Mouse (Mus musculus): ENCODE results near the gene Ubap2. TPM values are rescaled to one million over a fixed set of nuclear protein-coding genes. Genes with fewer than 3 reads are reported as not detected.

The Ubap2 gene
- total RNA-seq, 2 experiments from 2014 or later, result 33.1 to 55.8 TPM

DNA sequence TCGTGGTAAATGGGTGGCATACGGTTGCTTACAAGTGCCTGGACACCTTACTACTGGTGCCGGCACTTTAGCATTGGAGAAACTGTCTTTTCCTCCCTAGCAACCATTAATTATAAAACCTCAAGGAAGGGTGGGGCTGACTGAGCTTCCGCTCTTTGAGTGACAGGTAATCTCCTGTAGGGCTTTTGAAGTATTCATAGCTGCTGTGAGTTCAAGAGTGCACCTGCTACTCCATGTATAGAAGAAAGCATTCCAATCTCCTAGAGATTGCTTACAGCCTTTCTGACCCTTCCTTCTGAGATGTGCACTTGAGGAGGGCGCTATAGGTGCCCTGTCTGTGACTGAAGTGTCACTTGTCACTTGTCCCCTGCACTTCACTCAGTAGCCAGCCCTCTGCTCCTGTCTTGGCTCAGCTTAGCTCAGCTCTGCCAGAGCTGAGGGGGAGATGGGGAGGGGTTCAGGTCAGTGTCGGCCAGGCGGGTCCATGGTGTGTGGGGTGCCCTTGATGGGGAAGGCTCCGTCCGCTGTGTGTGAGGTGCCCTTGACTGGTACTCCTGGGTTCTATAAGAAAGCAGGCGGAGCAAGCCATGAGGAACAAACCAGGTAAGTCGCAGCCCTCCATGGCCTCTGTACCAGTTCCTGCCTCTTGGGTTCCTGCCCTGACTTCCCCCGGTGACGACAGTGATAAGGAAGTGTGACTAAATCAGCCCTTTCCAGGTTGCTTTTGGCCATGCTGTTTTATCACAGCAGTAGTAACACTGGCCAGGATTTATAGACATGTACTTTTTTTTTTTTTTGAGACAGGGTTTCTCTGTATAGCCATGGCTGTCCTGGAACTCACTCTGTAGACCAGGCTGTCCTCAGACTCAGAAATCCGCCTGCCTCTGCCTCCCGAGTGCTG is 94.9 kb downstream of the Ubap2 start:
- ATAC-seq (replicated peaks; ENCODE audit: low FRiP score, poor library complexity, severe bottlenecking), result 0 out of 2 replicates have a peak, but pooled peaks have one; percentile 32

DNA sequence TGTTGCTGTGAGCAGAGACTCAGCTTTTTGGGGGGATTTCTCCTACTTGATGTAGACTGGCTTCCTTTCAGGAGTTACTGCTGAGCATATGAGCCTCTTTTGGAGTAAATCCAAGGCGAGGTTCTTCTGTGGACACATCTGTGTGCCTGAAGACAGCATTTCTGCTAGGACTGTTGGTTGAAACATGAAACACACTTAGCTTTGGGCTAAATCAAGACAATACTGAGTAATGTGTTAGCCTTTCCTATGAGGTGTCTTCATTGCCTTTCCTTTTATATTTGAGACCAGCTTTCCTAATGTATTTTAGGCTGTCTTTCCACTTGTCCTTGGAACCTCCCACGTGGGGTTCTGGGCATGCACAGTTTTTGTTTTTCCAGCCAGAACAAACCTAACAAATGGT is 100.3 kb downstream of the Ubap2 start:
- no peak for ATAC-seq (replicated peaks; ENCODE audit: low FRiP score, poor library complexity, severe bottlenecking)

DNA sequence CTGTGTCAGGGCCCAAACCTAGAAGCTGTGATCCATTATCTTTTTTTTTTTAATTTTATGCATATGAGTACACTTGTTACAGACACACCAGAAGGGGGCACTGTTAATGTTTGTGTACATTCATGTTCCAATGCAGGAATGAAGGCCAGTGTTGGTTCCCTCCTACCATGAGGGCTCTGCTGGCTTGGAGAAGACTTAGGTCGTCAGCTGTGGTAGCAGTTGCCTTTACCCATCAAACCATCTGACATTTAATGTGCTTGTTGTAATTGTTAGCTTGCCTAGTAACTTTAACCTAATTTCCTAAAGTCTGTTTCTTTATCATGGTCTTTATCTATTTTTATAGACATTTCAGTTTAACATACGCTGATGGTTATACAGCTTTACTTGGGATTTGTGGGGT is 104.0 kb downstream of the Ubap2 start:
- no peak for ATAC-seq (replicated peaks; ENCODE audit: low FRiP score, poor library complexity, severe bottlenecking)

DNA sequence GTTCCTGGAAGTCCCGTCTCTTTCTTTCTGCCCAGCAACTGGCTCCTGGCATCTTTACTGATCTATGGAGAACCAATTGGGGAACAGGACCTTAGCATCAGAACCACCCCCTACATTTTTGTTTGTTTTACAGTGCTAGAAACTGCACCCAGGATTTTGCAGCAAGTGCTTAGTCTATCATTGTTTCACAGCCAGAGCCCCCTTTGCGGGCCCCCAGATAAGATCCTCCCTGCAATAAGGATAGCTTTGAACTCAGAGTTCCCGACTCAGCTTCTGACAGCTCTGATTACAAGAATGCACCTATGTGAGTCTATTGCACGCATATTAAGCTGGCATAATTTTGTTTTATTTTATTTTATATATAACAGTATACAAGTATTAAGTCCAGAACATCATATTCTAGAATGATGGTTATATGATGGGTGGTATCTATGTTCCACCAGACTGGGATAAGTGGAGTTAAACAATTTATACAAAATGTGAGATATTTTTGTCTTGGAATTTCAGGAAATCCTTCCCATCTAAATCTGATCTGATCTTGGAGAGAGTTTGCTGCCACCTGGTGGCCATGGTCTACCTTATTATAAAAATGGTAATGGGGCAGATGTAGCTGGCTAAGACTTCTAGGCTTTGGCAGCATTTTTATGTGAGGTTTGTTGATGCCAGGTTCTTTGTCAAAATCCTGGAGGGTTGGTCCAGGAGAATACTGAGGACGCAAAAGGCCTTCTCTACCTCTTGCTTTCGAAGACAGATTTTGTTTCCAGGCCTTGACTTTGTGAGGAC is 109.1 kb downstream of the Ubap2 start:
- ATAC-seq (replicated peaks; ENCODE audit: low FRiP score, poor library complexity, severe bottlenecking), result peak; percentile 59; the same call in 1 of the 2 replicates

DNA sequence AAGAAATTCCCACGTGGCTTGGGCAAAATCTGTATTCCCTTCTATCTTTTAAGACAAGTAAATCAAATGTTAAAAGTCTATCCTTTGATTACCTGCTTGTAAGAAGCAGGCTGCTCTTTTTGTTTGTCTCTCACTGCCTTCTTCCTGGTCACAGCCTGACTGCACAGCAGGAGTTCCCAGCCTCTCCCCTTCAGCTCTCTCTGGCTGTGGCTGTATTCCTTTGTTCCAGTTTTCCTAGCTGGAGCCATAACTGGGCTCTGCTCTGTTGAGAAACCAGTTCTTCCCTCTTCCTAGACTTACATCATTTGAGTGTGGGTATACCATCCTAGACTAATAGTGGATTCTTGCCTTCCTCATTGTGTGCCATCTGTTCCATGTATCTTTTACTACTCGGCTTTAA is 110.0 kb downstream of the Ubap2 start:
- no peak for ATAC-seq (replicated peaks; ENCODE audit: low FRiP score, poor library complexity, severe bottlenecking)

DNA sequence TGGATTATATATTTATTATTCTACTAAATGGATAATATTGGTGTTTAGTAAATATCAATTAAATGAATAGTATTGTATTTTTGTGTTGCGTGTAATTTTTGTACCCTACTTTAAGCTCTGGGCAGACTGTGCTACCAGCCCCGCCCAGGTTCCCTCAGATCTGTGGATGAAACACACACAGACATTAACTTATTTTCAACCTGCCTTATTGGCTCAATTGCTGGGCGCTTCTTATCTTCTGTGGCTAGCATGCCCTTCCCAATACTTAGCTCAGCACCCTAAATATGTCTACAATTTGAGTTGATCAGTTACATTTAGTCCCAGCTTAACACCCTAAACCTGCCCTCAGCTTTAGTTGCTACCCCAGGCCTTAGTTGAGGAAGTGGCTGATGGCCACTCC is 113.7 kb downstream of the Ubap2 start:
- peak; percentile 78 for ATAC-seq (replicated peaks; ENCODE audit: low FRiP score, poor library complexity, severe bottlenecking)

DNA sequence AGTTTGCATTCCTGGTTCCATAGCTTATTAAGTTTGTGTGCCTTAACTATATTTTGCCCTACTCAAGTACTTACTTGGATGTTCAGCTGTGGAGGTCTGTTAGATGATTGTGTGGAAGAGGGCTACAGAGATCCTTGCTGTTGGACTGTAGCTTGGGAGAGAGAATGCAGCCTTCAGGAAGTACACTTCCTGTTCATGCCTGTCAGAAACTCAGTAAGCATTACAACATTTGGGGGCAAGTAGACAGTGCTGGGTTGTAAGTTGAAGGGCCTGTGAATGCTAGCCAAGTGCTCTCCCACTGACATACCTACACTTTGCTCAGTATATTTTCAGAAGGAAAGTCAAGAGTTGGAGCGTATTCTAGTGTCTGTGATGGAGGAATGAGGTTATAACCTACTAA is 116.7 kb downstream of the Ubap2 start:
- no peak for ATAC-seq (replicated peaks; ENCODE audit: low FRiP score, poor library complexity, severe bottlenecking)

DNA sequence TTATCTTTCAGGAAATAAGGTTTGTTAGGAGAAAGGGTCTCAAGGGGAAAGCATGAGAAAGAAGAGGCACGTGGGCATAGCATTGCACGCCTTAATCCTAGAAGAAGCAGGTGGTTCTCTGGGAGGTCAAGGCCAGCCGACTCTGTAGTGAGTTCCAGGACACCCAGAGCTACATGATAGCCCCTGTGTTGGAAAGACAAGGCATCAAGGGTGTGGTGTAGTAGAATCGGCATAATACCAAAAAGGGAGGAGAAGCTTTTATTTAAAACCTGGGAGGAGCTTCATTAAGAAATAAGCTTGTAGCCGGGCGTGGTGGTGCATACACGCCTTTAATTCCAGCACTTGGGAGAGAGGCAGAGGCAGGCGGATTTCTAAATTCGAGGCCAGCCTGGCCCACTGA is 118.0 kb downstream of the Ubap2 start:
- no peak for ATAC-seq (replicated peaks; ENCODE audit: low FRiP score, poor library complexity, severe bottlenecking)

DNA sequence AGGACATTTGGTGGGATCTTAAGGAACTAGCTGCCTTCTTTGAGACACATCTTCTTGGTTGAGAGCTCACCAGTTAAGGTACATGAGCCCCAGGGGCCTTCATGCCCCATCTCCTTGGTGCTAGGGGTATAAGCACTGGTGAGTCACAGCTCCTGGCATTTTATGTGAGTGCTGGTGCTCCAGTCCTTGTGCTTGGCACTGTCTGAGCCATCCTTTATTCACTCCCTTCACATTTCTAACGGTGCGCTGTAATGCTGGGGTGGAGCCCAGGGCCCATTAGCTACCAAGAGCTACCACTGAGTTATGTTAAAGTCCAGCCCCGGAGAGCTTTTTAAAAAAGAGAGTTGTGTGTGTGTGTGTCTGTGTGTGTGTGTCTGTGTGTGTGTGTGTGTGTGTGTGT is 121.8 kb downstream of the Ubap2 start:
- ATAC-seq (replicated peaks; ENCODE audit: low FRiP score, poor library complexity, severe bottlenecking), result no peak

DNA sequence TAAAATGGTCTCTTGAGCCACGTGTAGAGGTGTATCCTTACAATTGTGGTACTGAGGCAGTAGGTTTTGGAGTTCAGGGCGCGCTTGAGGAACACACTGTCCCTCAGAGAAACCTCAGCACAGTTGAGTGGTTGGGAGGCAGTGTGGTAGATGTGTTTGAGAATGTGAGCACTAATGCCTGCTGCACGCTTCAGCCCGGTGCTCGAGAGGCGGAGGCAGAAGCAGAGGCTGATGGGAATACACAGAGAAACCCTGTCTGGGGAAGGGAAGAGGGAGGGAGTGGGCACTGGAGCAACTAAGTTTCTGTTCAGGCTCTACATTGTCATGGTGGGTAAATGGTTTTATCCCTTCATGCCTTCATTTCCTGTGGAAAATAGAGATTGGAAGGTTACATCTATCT is 123.8 kb downstream of the Ubap2 start:
- ATAC-seq (replicated peaks; ENCODE audit: low FRiP score, poor library complexity, severe bottlenecking), result no peak

DNA sequence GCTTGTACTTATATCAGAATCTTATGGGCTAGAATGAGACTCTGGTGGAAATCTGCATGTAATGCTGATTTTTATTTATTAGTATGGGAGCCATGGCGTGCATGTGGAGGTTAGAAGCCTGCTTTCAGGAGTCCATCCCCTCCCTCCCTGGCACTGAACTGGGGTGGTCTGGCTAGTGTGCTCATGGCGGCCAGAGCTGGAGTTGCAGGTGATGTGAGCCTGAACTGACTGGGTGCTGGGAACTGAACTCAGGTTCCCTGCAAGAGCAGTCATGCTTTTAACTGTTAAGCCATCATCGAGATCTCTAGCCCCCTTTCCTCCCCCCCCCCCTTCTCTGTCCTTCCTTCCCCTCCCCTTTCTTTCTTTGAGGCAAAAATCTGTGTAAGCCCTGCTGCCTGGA is 125.1 kb downstream of the Ubap2 start:
- no peak for ATAC-seq (replicated peaks; ENCODE audit: low FRiP score, poor library complexity, severe bottlenecking)

Other genes starting within 250 kb of the Ubap2 start
- gene Aqp7, start 227.0 kb downstream of the Ubap2 start, total RNA-seq (2015; ENCODE audit: low replicate concordance), result not detected in 2 replicates
- not detected in 2 replicates for gene Aqp7, start 227.0 kb downstream of the Ubap2 start, total RNA-seq (2017; ENCODE audit: low replicate concordance)
- gene Aqp3, start 177.0 kb downstream of the Ubap2 start, total RNA-seq (2015; ENCODE audit: low replicate concordance), result not detected in 2 replicates
- gene Aqp3, start 177.0 kb downstream of the Ubap2 start, total RNA-seq (2017; ENCODE audit: low replicate concordance), result 0.26 TPM in 1 of 2 replicates, not detected in the other
- gene Nol6, start 150.7 kb downstream of the Ubap2 start, total RNA-seq (2015; ENCODE audit: low replicate concordance), result 3.4 and 4.7 TPM in 2 replicates
- 1.8 and 3.5 TPM in 2 replicates for gene Nol6, start 150.7 kb downstream of the Ubap2 start, total RNA-seq (2017; ENCODE audit: low replicate concordance)
- gene Ube2r2, start 139.4 kb downstream of the Ubap2 start, total RNA-seq (2015; ENCODE audit: low replicate concordance), result 108 and 121 TPM in 2 replicates
- 64.3 and 82.5 TPM in 2 replicates for gene Ube2r2, start 139.4 kb downstream of the Ubap2 start, total RNA-seq (2017; ENCODE audit: low replicate concordance)
- 58.4 and 77.1 TPM in 2 replicates for gene Dcaf12, start 39.7 kb upstream of the Ubap2 start, total RNA-seq (2015; ENCODE audit: low replicate concordance)
- 66.0 and 84.6 TPM in 2 replicates for gene Dcaf12, start 39.7 kb upstream of the Ubap2 start, total RNA-seq (2017; ENCODE audit: low replicate concordance)
- gene Ubap1, start 73.9 kb upstream of the Ubap2 start, total RNA-seq (2015; ENCODE audit: low replicate concordance), result 28.5 and 33.1 TPM in 2 replicates
- gene Ubap1, start 73.9 kb upstream of the Ubap2 start, total RNA-seq (2017; ENCODE audit: low replicate concordance), result 126 and 198 TPM in 2 replicates
- gene Kif24, start 189.7 kb upstream of the Ubap2 start, total RNA-seq (2015; ENCODE audit: low replicate concordance), result 80.0 and 122 TPM in 2 replicates
- gene Kif24, start 189.7 kb upstream of the Ubap2 start, total RNA-seq (2017; ENCODE audit: low replicate concordance), result 92.7 and 96.0 TPM in 2 replicates
- 1.8 TPM in 1 of 2 replicates, not detected in the other for gene Nudt2, start 190.0 kb upstream of the Ubap2 start, total RNA-seq (2015; ENCODE audit: low replicate concordance)
- gene Nudt2, start 190.0 kb upstream of the Ubap2 start, total RNA-seq (2017; ENCODE audit: low replicate concordance), result 18.2 TPM in 1 of 2 replicates, not detected in the other
- not detected in 2 replicates for gene AI464131, start 227.9 kb upstream of the Ubap2 start, total RNA-seq (2015; ENCODE audit: low replicate concordance)
- gene AI464131, start 227.9 kb upstream of the Ubap2 start, total RNA-seq (2017; ENCODE audit: low replicate concordance), result 0.45 TPM in 1 of 2 replicates, not detected in the other
- not detected in 2 replicates for gene 1110017D15Rik, start 242.2 kb upstream of the Ubap2 start, total RNA-seq (2015; ENCODE audit: low replicate concordance)
- not detected in 2 replicates for gene 1110017D15Rik, start 242.2 kb upstream of the Ubap2 start, total RNA-seq (2017; ENCODE audit: low replicate concordance)

Measured in erythroid progenitor cell, adult 5-6 weeks (primary cell).